Mouse (Mus musculus) large intestine, adult 2 months (tissue): ENCODE results near the gene Gsto2. TPM values are rescaled to one million over a fixed set of nuclear protein-coding genes. Genes with fewer than 3 reads are reported as not detected.

Experiments
- DNase-seq: peaks from one replicate; pipeline ENCODE4 v3.0.0-alpha.2; 2012; ENCODE audit warnings: low read depth, low spot score
- WGBS: fragments of 180-500 bp; shearing (Covaris S2); methylation state at CpG from one replicate; pipeline ENCODE4 v1.1.7; 2018; 5-methylcytosine and 5-hydroxymethylcytosine counted together
- polyA plus RNA-seq: library from polyadenylated mRNA; depleted of rRNA; stranded (reverse); fragments of >200 nt; gene quantifications from 2 replicates; pipeline ENCODE4 v1.2.3, GENCODE M21; 2012; rRNA removed

The Gsto2 gene
- polyA plus RNA-seq, 1 experiment = 0.41 TPM

DNA sequence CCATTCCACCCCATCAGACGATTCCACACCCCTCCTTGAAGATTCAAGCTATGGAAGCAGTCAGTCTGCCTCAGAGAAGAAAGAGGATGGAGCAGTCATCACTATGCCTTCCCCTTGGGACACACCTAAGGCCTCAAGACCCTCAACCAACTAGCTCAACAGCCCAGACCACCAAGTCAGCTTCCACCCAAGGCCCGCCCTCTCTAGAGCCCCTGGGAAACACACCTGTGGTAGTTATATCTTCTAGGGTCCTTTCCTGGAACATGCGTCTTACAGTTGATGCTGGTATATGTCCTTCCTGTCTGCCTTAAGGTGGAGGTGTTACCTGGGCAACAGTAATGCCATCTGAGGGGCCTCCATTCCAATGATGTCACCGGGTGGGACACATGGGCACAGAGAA lies 48.9 kb downstream of the Gsto2 start:
- WGBS = 90% methylated on average over 4 of the region's 4 CpGs
- DNase-seq = no peak

DNA sequence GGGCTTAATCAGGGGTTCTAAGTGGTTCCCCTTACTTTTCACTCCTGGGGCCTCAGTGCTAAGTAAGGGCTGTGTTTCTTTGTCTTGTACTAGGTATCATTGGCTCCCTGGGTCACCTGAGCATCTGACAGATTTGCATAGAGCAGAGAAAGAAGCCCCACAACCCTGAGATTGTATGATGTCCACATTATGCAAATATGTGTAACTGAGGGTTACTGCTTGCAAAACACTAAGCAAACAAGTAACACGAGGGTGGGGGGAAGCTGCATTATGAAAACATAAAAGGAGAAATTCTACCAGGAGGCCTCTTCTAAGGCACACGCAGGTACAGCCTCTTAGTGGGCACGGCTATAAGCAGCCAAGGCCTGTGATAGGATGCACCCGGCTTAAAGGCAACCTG lies 49.9 kb downstream of the Gsto2 start:
- WGBS = 72% methylated on average over 4 of the region's 4 CpGs
- DNase-seq = no peak

DNA sequence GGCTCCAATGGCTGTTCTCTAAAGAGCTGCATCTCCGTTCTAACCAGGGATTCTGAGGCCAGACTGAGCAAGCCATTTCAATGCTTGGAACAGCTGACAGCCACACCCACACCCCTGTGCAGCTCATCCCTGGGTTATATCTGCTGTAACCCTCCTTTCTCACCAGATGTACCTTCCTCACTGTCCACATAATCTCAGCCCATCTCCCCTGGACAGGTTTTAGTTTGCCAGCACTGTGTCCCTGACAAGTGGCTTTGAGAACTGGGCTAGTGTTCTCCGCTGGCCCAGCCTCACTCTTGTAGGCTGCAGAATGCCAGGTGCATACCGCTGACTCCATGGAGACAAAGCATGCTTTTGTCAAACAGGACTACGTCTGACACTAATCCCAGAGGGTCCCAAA lies 52.1 kb downstream of the Gsto2 start:
- 41% methylated on average over 4 of the region's 4 CpGs for WGBS
- no peak for DNase-seq

DNA sequence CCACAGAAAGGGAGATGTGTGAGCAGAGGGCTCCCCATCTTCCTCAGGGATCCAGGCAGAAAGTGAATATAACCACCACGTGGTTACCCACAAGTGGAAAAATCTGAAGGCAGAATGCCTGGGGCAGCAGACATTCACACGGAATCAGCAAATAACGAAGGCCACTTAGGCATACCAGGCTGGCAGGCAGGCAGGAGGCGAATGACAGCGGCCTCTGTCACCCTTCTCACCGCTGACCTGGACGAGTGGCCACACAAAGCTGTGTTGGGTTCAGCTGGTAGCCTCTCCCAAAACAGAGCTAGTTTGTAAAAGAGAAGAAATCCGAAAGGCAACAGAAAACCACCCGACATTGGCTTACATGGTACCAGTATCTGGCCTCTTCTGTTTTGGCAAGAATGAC lies 52.7 kb downstream of the Gsto2 start:
- DNase-seq = no peak
- 16% methylated on average over 9 of the region's 9 CpGs for WGBS

DNA sequence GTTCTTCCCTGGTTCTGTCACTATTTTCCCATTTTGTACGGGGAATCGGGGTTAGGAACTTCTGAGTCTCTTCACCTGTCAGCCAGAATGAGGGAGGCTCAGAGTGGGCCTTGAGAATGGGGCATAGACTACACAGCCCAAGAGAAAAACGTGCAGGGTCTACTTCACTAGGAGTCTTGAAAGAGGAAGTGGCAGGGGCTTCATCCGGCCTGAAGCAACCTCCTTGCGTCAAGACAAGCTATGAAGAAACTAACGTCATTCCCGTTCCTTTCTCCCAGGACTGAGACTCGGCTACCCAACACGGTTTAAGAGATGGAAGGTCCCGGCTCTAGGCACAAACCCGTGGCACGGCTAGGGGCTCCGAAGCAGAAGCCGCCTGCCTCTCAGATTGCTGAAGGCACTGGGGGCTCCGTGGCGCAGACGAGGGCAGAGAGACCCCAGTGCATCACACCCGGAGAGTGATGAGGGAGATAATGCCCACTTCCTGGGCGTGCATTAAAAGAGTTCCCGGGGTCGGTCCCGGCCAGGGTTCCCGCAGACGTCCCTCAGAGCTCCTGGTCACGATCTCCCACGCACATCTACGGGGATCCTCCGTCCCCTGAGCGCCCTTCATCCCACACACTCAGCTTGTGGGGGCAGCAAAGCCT lies 53.2 kb downstream of the Gsto2 start:
- WGBS = 1% methylated on average over 29 of the region's 29 CpGs
- DNase-seq = no peak

DNA sequence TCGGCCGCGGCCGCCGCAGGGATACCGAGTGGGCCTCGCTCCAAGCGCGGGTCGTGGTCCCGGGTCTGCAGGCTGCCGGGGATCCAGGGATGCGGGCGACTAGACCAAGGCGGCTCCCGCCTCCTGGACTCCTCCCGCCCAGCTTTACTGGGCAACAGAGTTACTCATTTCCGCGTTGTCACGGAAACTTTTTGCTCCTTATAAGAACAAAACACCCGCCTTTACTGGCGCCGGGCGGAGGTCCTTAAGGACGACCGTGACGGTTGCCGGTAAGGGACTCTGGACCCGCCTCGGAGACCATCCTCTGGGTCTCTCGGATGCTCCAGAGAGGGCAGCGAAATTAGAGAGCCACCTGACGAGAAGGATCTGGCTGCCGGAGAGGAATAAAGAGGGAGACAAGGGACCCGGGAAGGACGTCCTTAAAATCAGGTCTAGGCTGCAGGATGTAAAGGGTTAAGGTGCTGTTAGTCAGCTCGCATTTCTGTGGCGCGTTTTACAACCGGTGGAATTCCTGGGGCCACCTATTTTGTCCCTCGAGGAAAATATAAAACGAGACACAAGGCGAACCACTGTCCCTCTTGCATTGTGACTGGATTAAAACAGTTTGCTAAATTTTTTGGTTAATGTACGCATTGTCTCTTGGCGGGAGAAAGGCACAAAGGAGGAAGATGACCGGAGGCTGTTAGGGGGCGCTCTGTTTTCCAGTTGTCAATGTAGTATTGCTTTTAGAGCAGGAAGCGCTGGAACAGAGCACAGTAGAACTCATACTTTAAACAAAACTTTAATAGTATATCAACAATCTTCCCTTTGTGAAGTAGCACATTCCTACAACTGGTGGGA lies 54.0 kb downstream of the Gsto2 start, which contains the start of the genes Cfap43 and Itprip:
Gene Cfap43, minus strand, starts transcription at position 162 of the 840 bp plus-strand sequence.
Gene Itprip, minus strand, starts transcription at position 174 of the 840 bp plus-strand sequence.
- WGBS = under 1% methylated on average over 48 of the region's 48 CpGs
- peak; percentile 89 for DNase-seq

DNA sequence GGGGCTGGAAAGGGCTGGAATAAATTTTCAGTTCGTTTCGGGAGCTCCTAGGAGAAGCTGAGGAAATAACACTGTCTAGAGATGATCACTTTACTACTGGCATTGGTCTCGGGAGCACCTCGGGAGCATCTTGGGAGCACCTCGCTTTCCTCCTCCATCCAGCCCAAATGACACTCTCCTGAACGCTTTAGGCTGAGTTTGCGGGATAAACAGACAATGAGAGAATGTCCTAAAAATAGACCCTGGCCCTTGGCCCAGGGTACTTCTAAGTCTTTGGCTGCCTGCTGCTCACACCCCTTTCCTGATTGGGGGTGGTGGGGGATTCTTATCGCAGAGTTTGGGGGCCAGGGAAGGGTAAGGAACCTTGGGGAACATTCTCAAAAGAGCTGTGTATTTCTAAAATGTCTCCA lies 54.6 kb downstream of the Gsto2 start:
- DNase-seq = no peak
- 2% methylated on average over 8 of the region's 8 CpGs for WGBS

DNA sequence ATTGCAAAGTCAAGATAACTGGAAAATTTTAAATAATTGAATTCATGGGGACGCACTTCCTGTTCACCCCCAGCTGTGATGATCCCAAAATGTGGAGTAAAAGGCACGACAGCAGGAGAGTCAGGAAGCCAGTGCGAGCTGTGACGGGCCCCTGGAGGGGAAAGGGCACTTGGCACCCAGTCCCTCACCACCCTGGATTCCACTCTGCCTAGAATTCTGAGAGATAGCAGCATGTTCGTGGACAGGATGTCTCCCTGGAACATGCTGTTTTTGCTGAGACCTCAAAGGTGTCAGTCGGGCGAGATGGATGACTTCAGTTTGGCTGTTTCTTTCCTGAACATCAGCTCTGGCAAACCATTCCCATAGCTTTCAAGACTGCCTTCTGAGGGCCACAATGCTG lies 60.5 kb downstream of the Gsto2 start:
- no peak for DNase-seq

DNA sequence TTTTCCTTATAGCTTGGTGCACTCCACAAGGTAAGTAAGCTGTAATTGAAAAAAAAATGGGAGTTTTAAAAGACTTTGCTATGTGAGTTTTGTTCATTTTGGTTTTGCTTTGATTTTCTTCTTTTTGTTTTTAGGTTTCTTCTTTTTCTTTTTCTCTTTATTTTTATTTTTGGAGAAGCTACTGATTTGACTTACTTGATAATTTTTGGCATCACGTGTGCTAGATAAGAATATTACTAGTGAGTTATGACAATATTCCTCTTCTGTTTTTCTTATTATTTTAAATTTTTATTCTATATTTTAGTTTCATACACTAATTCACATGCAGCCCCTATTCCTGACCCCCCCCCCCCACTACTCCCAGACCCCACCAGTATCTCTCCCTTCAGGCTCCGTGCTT lies 61.7 kb downstream of the Gsto2 start:
- no peak for DNase-seq
- 89% methylated on average over 2 of the region's 2 CpGs for WGBS

More for the DNA sequence above, 60.5 kb downstream of the Gsto2 start:
- WGBS = 64% methylated on average over 7 of the region's 7 CpGs

DNA sequence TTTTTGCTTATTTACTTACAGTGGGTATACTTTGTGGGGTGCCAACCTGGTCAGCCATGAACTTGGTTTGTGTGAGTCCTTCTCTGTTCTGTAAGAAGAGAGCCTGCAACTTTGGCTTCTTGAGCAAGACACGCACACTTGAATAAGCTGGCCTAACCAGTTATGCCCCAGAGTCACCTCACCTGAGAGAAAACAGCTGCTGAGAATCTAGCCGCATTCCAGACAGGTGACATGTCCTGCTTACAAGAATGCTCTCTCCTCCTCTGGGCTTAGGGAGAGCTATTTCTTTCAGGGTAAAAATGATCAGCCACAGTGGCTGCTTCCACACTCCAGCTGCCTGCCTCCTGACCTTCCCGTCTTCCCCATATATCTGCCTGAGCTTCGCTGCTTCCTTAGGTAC lies 63.7 kb downstream of the Gsto2 start:
- no peak for DNase-seq
- WGBS = 77% methylated on average over 4 of the region's 4 CpGs

DNA sequence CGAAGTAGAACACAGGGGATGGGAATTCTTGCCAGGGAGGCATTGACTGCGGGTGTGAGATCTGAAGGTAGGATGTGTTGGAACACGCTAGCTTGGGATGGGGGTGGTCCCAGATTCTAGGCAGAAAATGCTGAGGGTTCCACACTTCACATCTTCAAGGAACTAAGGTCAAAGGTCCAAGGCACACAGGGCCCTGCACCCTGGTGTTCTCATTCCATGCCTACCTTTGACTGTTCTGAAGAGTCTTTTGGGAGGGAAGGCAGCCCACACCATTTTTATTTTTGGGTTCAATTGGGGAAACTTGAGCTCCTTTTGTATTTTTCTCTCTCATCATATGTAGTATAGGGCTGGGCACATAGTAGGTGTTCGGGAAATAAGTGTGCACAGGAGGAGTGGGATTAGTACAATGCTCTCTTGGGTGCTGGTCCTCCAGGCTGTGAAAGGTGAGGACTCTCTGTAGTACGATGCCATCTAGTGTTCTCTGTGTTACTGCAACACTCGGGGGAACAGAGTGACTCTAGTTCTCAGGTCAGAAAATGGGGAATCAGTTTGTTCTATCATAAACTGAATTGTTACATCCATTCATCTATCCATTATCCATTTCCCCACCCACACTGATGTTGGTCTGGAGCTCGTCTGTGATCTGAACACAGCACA lies 66.8 kb downstream of the Gsto2 start:
- 37% methylated on average over 7 of the region's 7 CpGs for WGBS
- DNase-seq = peak; percentile 28

DNA sequence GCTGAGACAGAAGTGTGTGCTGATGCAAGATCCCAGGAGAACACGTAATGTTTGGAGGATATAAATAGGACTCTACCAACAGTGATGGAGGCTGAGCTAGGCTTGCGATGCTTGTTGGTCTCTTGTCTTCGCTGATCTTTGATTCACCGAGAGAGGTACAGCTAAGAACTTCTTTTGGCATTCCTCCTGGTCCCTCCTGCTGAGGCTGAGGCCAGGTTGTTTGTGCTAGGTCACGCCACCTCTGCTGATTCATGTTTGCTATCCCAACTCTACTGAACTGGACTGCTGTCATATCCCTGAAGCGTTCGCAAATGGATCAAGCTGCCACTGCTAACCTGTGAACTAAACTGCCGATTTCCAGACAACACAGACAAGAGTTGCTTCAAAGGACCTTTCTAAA lies 68.8 kb downstream of the Gsto2 start:
- 87% methylated on average over 8 of the region's 8 CpGs for WGBS
- DNase-seq = no peak

DNA sequence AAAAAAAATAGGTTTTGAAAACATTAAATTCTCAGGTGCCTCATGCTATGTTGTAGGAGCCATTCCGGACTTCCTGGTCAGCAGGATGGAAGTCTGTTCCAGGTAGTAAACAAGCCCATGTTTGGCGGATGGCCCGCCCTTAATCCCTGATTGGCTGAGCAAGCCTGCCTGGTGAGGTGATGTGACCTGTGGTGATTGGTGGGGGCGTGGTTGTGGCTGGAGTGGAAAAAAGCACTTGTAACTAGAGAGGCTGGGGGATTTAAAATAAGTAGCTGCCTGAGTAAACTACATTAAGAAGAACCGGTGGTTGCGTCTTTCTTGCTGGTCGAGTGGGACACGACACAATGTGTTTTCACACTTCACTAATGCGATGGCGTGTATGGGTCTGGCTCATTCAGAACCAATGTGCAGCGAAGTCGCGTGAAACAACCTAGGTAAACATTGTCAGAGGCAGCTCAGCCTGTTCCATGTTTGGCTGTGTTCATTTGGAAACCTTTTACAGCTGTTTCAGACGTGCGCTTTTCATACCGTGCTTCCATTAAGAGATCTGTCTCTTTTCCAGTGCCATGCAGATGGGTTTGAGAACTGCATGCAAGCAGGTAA lies 69.4 kb downstream of the Gsto2 start:
- DNase-seq = peak; percentile 38
- WGBS = 31% methylated on average over 16 of the region's 16 CpGs

DNA sequence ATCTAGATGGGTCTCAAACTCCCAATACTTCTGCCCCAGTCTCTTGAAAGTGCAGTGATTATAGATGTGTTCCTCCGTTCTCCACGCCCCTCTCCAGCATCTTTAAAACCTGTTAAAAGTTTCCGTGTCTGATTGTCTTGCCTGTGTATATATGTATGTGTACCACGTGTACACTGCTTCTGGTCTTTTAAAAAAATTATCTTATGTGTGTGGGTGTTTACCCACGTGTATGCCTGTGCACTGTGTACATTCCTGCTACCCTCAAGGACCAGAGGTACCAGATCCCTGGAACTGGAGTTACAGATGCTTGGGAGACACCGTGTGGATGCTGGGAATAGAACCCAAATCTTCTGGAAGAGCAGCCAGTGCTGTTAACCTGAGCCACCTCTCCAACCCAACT lies 70.2 kb downstream of the Gsto2 start:
- WGBS = 65% methylated on average over 6 of the region's 6 CpGs
- no peak for DNase-seq

Other genes with a start within 250 kb of the Gsto2 start
- 0.09 and 0.23 TPM in 2 replicates for gene Col17a1, start 173.4 kb upstream of the Gsto2 start, polyA plus RNA-seq
- 28.7 and 34.7 TPM in 2 replicates for gene Sfr1, start 133.9 kb upstream of the Gsto2 start, polyA plus RNA-seq
- 222 and 279 TPM in 2 replicates for gene Gsto1, start 10.6 kb upstream of the Gsto2 start, polyA plus RNA-seq
- gene Cfap43, start 53.8 kb downstream of the Gsto2 start, polyA plus RNA-seq = 0.12 TPM in 1 of 2 replicates, not detected in the other
- 3.6 and 3.9 TPM in 2 replicates for gene Itprip, start 53.8 kb downstream of the Gsto2 start, polyA plus RNA-seq
- gene Cfap58, start 72.1 kb downstream of the Gsto2 start, polyA plus RNA-seq = not detected in 2 replicates